Mouse (Mus musculus) heart, adult 2 months (tissue): Measurements from ENCODE around the gene Clstn3. TPM values are rescaled to one million over a fixed set of nuclear protein-coding genes. Genes with fewer than 3 reads are reported as not detected.
"Not testable (repeated sequence)": the region's sequence is repeated elsewhere in the genome, so short reads cannot be mapped to it uniquely, and the experiment has no call there.

Source experiments
- DNase-seq, 2 experiments: peaks; one replicate each; pipeline ENCODE4 v3.0.0; 2021
- H3K27ac ChIP-seq: fragments of 200-600 bp; 2 replicates; pipeline ENCODE4 v1.8.1; 2022
- H3K27me3 ChIP-seq: fragments of 200-500 bp; 2 replicates; pipeline ENCODE4 v1.6.1; 2012; ENCODE audit warnings: mild to moderate bottlenecking, low read length, inconsistent platforms, mixed read lengths; ENCODE audit not compliant: control insufficient read depth, insufficient read depth
- H3K36me3 ChIP-seq: fragments of 200-500 bp; 2 replicates; pipeline ENCODE4 v1.6.1; 2012; ENCODE audit warnings: low read length, inconsistent platforms; ENCODE audit not compliant: control insufficient read depth, insufficient read depth
- H3K4me1 ChIP-seq: fragments of 200-500 bp; 2 replicates; pipeline ENCODE4 v1.6.1; 2011; ENCODE audit warnings: low read length; ENCODE audit not compliant: control insufficient read depth, insufficient read depth
- H3K4me3 ChIP-seq: fragments of 200-600 bp; 2 replicates; pipeline ENCODE4 v1.8.1; 2022
- H3K79me2 ChIP-seq: fragments of 200-500 bp; replicated peaks from 2 replicates; pipeline ENCODE4 v1.6.1; 2012; ENCODE audit warnings: mild to moderate bottlenecking, inconsistent platforms, low read length, moderate library complexity, mixed read lengths; ENCODE audit not compliant: control insufficient read depth, insufficient read depth
- H3K9ac ChIP-seq: fragments of 200-500 bp; 2 replicates; pipeline ENCODE4 v1.6.1; 2012; ENCODE audit warnings: low read depth, mild to moderate bottlenecking, control low read depth, inconsistent platforms, low read length, mixed read lengths
- CTCF ChIP-seq: fragments of 200-600 bp; IDR thresholded peaks from 2 replicates; pipeline ENCODE4 v1.8.1; 2022; ENCODE audit warnings: antibody characterized with exemption, mild to moderate bottlenecking, moderate library complexity
- EP300 ChIP-seq: fragments of 200-500 bp; IDR thresholded peaks from 2 replicates; pipeline ENCODE4 v1.6.1; 2011; ENCODE audit warnings: low read depth, low read length, control low read depth; ENCODE audit not compliant: insufficient read depth
- POLR2A ChIP-seq: fragments of 200-500 bp; IDR thresholded peaks from 2 replicates; pipeline ENCODE4 v1.6.1; 2011; ENCODE audit warnings: mild to moderate bottlenecking, low read depth, low read length, control low read depth; ENCODE audit not compliant: insufficient read depth
- WGBS: fragments of 180-500 bp; shearing (Covaris S2); methylation state at CpG from one replicate; pipeline ENCODE4 v1.1.7; 2018; 5-methylcytosine and 5-hydroxymethylcytosine counted together
- intact Hi-C: fragments of 180-260 bp; cut with DNase I; formaldehyde crosslinking; loops from one replicate; pipeline ENCODE4 v1.15.1; 2025
- polyA plus RNA-seq: library from polyadenylated mRNA; depleted of rRNA; stranded (reverse); fragments of >200 nt; gene quantifications from 2 replicates; pipeline ENCODE4 v1.2.3, GENCODE M21; 2012
- total RNA-seq, 2 experiments: library from RNA; stranded (reverse); gene quantifications; 2 replicates each; pipeline ENCODE4 v1.2.3; 2021

Gene Clstn3
- total and polyA plus RNA-seq, 3 experiments: 1.4 to 11.8 (median 1.9) TPM

- peak; percentile 42 to 43 for DNase-seq
- Histone ChIP-seq H3K27me3 (no peaks in the 10 kb centered on the region), H3K9ac (no peak overlapping the region), H3K4me3 (no peak overlapping the region), H3K79me2 (no peaks in the 10 kb centered on the region), H3K27ac (no peak overlapping the region; the same call in 1 of the 2 replicates), H3K36me3 (no peaks in the 10 kb centered on the region), H3K4me1 (peaks cover 4% of the 10 kb centered on the region)
- intact Hi-C loops: no loop called here
- WGBS: 36% methylated on average over 17 of the region's 17 CpGs
- TF ChIP-seq EP300 (no peak), CTCF (no peak), POLR2A (no peak)
Observed at GRCm38 (mm10) chr6:124477922-124478651, 13.5 kb upstream of the Clstn3 start.

GRCm38 (mm10) chr6:124477221-124477655, 12.6 kb upstream of the Clstn3 start:
- no peak for TF ChIP-seq POLR2A
- no peak for TF ChIP-seq CTCF
- TF ChIP-seq EP300: no peak
- Histone ChIP-seq H3K79me2 (no peaks in the 10 kb centered on the region), H3K9ac (no peak overlapping the region), H3K27ac (no peak overlapping the region), H3K4me3 (no peak overlapping the region), H3K27me3 (no peaks in the 10 kb centered on the region), H3K4me1 (peaks cover 4% of the 10 kb centered on the region), H3K36me3 (no peaks in the 10 kb centered on the region)
- DNase-seq: peak in 1 of 2 experiments; percentile 20
- intact Hi-C loops: no loop called here
- 66% methylated on average over 5 of the region's 5 CpGs for WGBS

- Histone ChIP-seq H3K9ac (no peak overlapping the region), H3K27me3 (no peaks in the 10 kb centered on the region), H3K79me2 (no peaks in the 10 kb centered on the region), H3K27ac (no peak overlapping the region), H3K4me1 (peaks cover 4% of the 10 kb centered on the region), H3K4me3 (no peak overlapping the region), H3K36me3 (no peaks in the 10 kb centered on the region)
- intact Hi-C loops: no loop called here
- 87% methylated on average over 11 of the region's 11 CpGs for WGBS
- no peak for TF ChIP-seq CTCF
- no peak for TF ChIP-seq EP300
- TF ChIP-seq POLR2A: no peak
- DNase-seq: no peak
Observed at GRCm38 (mm10) chr6:124476796-124477195, 12.2 kb upstream of the Clstn3 start.

GRCm38 (mm10) chr6:124476216-124476615, 11.6 kb upstream of the Clstn3 start:
- Histone ChIP-seq H3K27me3 (no peaks in the 10 kb centered on the region), H3K79me2 (no peaks in the 10 kb centered on the region), H3K36me3 (no peaks in the 10 kb centered on the region), H3K4me3 (no peak overlapping the region), H3K27ac (no peak overlapping the region), H3K9ac (no peak overlapping the region), H3K4me1 (peaks cover 4% of the 10 kb centered on the region)
- WGBS: 78% methylated on average over 7 of the region's 7 CpGs
- TF ChIP-seq POLR2A (no peak), EP300 (no peak), CTCF (no peak)
- intact Hi-C loops: no loop called here
- no peak for DNase-seq

GRCm38 (mm10) chr6:124475335-124476075, 10.9 kb upstream of the Clstn3 start:
- H3K4me1 ChIP-seq, intact Hi-C loops, DNase-seq, H3K4me3 ChIP-seq, H3K9ac ChIP-seq, H3K79me2 ChIP-seq, H3K27me3 ChIP-seq, H3K27ac ChIP-seq, H3K36me3 ChIP-seq: not testable (repeated sequence)
- WGBS: 83% methylated on average over 8 of the region's 11 CpGs

GRCm38 (mm10) chr6:124474621-124475020, 10.0 kb upstream of the Clstn3 start:
- 74% methylated on average over 11 of the region's 11 CpGs for WGBS
- DNase-seq: no peak
- no peaks in the 10 kb centered on the region for H3K79me2 ChIP-seq
- H3K4me3 ChIP-seq: no peak overlapping the region
- H3K9ac ChIP-seq: no peak overlapping the region
- H3K27ac ChIP-seq: no peak overlapping the region
- intact Hi-C loops: no loop called here
- no peaks in the 10 kb centered on the region for H3K27me3 ChIP-seq
- H3K4me1 ChIP-seq: peaks cover 4% of the 10 kb centered on the region
- TF ChIP-seq CTCF (no peak), POLR2A (no peak)
- no peaks in the 10 kb centered on the region for H3K36me3 ChIP-seq
